Mouse (Mus musculus): ENCODE data around the gene Clstn1. TPM values are rescaled to one million over a fixed set of nuclear protein-coding genes. Genes with fewer than 3 reads are reported as not detected.
A peak's percentile ranks its signal among the peaks of the same experiment; 100 is the strongest.

The Clstn1 gene
- polyA plus RNA-seq, 1 experiment from 2014 or later = 34.3 TPM

DNA sequence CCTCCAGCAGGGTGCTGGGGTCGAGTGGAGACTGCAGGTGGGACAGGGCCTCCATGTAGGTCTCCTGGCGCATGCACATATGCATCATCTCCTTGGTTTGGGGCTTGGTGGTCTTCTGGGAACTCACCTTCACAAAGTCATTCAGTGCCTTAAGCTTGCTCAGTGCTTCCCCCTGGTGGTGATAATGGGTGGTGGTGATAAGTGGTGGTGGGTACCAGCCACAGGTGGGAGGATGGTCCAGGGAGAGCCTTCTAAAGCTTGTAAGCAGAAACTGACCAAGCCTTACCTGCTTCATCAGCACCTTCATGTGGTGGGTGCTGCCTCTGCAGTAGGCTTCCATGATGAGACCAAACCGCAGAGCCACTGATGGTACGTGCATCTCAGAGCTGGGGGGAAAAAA, 68.0 kb downstream of the Clstn1 start:
- peak; percentile 88 for TF ChIP-seq CTCF (IDR thresholded peaks at IDR 0.05; ENCODE audit: low read depth)
- H3K4me2 ChIP-seq (replicated peaks; ENCODE audit: low read depth) = no peak overlapping the region
- H3K9ac ChIP-seq (ENCODE audit: low read depth, low read length) = no peak overlapping the region
- WGBS = 89% methylated on average over 4 of the region's 4 CpGs
- no peaks in the 10 kb centered on the region for H3K4me1 ChIP-seq (replicated peaks; ENCODE audit: control insufficient read depth, insufficient read depth, low read length)
- no peaks in the 10 kb centered on the region for H3K9me3 ChIP-seq (ENCODE audit: control insufficient read depth)
- no peak overlapping the region for H3K4me3 ChIP-seq (ENCODE audit: low read depth, low read length)
- no peak for ATAC-seq
- H3K27me3 ChIP-seq (replicated peaks; ENCODE audit: control insufficient read depth, insufficient read depth, low read length) = no peaks in the 10 kb centered on the region
- H3K36me3 ChIP-seq (ENCODE audit: control insufficient read depth, insufficient read depth) = peaks cover 17% of the 10 kb centered on the region; the same call in 1 of the 2 replicates
- no peak overlapping the region for H3K27ac ChIP-seq (ENCODE audit: low read depth, low read length)

DNA sequence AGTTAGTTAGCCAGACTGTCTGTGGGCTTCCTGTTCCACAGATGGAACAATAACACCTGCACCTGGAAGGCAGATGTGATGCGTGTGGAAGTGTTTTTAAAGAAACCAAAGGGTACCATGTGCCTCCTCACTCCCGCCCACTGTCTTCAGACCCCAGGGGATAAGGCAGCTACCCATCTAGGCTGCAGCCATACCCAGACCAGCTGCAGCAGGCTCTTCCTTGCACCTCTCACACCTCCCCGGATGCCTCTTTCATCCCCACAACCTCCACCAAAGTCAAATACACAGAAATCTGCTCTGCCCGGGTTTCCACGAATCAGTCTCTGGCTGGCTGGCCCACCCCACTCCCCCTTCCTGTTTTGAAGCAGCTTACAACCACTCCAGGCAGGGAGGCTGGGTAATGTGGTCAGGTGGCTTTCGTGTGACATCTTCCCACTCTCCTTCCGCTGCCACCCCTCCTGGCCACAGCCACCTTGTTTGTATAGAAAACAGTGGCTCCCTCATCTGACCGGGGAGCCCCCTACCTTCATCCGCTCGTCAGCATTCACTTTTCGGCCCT, 71.7 kb downstream of the Clstn1 start:
- no peak overlapping the region for H3K4me3 ChIP-seq (ENCODE audit: low read depth, low read length)
- peaks cover 10% of the 10 kb centered on the region; the same call in 1 of the 2 replicates for H3K36me3 ChIP-seq (ENCODE audit: control insufficient read depth, insufficient read depth)
- H3K27ac ChIP-seq (ENCODE audit: low read depth, low read length) = no peak overlapping the region
- no peak overlapping the region for H3K9ac ChIP-seq (ENCODE audit: low read depth, low read length)
- no peaks in the 10 kb centered on the region for H3K4me1 ChIP-seq (replicated peaks; ENCODE audit: control insufficient read depth, insufficient read depth, low read length)
- TF ChIP-seq CTCF (IDR thresholded peaks at IDR 0.05; ENCODE audit: low read depth) = no peak
- 70% methylated on average over 11 of the region's 11 CpGs for WGBS
- H3K9me3 ChIP-seq (ENCODE audit: control insufficient read depth) = no peaks in the 10 kb centered on the region
- H3K27me3 ChIP-seq (replicated peaks; ENCODE audit: control insufficient read depth, insufficient read depth, low read length) = no peaks in the 10 kb centered on the region
- ATAC-seq = no peak
- no peak overlapping the region for H3K4me2 ChIP-seq (replicated peaks; ENCODE audit: low read depth)

DNA sequence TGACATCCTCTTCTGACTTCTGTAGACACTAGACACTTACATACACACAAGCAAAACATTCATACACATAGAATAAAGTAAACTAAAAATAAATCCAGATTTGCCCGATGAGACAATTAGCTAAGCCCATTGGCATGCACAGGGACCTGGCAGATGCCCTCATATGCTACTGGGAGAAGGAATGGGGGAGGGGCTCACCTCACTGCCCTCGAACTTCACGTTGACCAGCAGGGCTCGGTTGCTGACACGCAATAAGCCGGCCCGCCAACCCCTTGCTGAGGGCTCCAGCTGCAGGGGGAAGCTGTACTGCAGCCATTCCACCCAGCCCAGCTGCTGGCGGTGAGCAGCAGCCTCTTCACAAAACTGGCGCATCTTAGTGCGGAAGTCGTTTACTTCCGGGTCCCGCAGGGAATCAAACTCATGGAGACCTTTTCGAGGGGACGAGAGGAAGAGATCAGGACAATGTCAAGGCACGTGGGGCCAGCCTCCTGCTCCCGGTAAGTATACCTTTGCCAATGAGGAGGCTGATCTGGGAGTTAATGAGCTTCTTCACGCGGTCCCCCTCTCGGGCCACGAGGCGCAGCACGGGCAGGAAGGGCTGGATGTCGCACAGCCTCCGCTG, 73.3 kb downstream of the Clstn1 start:
- H3K4me2 ChIP-seq (replicated peaks; ENCODE audit: low read depth) = no peak overlapping the region; the same call in 1 of the 2 replicates
- H3K4me3 ChIP-seq (ENCODE audit: low read depth, low read length) = no peak overlapping the region
- no peaks in the 10 kb centered on the region; the same call in 1 of the 2 replicates for H3K36me3 ChIP-seq (ENCODE audit: control insufficient read depth, insufficient read depth)
- H3K4me1 ChIP-seq (replicated peaks; ENCODE audit: control insufficient read depth, insufficient read depth, low read length) = no peaks in the 10 kb centered on the region
- 66% methylated on average over 25 of the region's 25 CpGs for WGBS
- ATAC-seq = no peak
- no peak for TF ChIP-seq CTCF (IDR thresholded peaks at IDR 0.05; ENCODE audit: low read depth)
- no peaks in the 10 kb centered on the region for H3K9me3 ChIP-seq (ENCODE audit: control insufficient read depth)
- H3K27me3 ChIP-seq (replicated peaks; ENCODE audit: control insufficient read depth, insufficient read depth, low read length) = no peaks in the 10 kb centered on the region
- no peak overlapping the region for H3K27ac ChIP-seq (ENCODE audit: low read depth, low read length)
- H3K9ac ChIP-seq (ENCODE audit: low read depth, low read length) = no peak overlapping the region

DNA sequence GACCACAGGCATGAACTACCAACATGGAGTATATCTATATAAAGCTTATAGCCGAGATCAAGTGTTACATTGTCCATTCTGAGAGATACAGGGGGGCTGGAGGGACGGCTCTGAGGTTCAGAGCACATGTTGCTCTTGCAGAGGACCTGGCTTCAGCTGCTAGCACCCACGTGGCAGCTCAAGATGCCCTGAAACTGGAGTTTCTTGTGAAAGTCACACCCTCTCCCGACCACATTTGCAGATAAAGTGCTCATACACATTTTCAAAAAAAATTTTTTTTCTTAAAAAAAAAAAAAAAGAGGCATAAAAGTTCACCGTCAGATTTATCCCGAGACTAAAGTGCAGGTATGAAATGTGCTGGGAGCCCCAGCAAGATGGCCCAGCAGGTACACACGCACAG, 74.3 kb downstream of the Clstn1 start:
- Histone ChIP-seq H3K4me1 (replicated peaks; ENCODE audit: control insufficient read depth, insufficient read depth, low read length) (no peaks in the 10 kb centered on the region), H3K9ac (ENCODE audit: low read depth, low read length) (no peak overlapping the region), H3K27ac (ENCODE audit: low read depth, low read length) (no peak overlapping the region), H3K27me3 (replicated peaks; ENCODE audit: control insufficient read depth, insufficient read depth, low read length) (no peaks in the 10 kb centered on the region), H3K4me3 (ENCODE audit: low read depth, low read length) (no peak overlapping the region), H3K4me2 (replicated peaks; ENCODE audit: low read depth) (no peak overlapping the region), H3K36me3 (ENCODE audit: control insufficient read depth, insufficient read depth) (no peaks in the 10 kb centered on the region; the same call in 1 of the 2 replicates), H3K9me3 (ENCODE audit: control insufficient read depth) (no peaks in the 10 kb centered on the region)
- TF ChIP-seq CTCF (IDR thresholded peaks at IDR 0.05; ENCODE audit: low read depth) = no peak
- WGBS = 86% methylated on average over 7 of the region's 7 CpGs
- ATAC-seq = no peak

DNA sequence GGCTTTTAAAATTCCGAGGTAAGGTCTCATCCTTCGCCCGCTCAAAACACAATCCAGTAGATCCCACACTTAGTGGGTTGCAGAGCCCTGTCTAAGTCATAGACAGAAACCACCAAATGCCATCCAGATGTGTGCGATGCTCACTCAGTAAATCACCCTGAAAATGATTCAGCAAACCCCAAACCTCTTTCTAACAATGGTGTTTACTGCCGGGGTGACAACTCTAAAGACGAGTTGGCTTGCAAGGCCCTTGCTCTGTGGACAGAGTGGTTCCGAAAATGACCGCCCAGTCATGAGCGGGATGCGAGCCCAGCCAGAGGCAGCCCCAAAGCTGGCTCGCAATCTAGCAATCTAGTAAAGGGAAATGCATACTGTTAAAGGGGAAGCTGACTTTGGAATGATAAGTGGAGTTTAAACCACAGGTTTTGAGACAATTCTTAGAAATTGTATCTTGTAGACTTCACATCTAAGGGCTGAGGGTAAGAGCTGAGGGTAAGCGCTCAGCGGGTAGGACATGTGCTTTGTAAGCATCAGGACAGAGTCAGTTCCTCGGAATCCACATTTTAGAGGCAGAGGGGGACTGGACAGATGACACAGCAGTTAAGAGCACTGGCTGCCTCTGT, 75.8 kb downstream of the Clstn1 start:
- H3K4me1 ChIP-seq (replicated peaks; ENCODE audit: control insufficient read depth, insufficient read depth, low read length) = no peaks in the 10 kb centered on the region
- no peak for ATAC-seq
- no peaks in the 10 kb centered on the region; the same call in 1 of the 2 replicates for H3K36me3 ChIP-seq (ENCODE audit: control insufficient read depth, insufficient read depth)
- no peak overlapping the region for H3K4me3 ChIP-seq (ENCODE audit: low read depth, low read length)
- no peaks in the 10 kb centered on the region for H3K9me3 ChIP-seq (ENCODE audit: control insufficient read depth)
- no peak overlapping the region for H3K9ac ChIP-seq (ENCODE audit: low read depth, low read length)
- no peak overlapping the region for H3K27ac ChIP-seq (ENCODE audit: low read depth, low read length)
- no peaks in the 10 kb centered on the region for H3K27me3 ChIP-seq (replicated peaks; ENCODE audit: control insufficient read depth, insufficient read depth, low read length)
- 86% methylated on average over 14 of the region's 14 CpGs for WGBS
- TF ChIP-seq CTCF (IDR thresholded peaks at IDR 0.05; ENCODE audit: low read depth) = no peak
- no peak overlapping the region for H3K4me2 ChIP-seq (replicated peaks; ENCODE audit: low read depth)

DNA sequence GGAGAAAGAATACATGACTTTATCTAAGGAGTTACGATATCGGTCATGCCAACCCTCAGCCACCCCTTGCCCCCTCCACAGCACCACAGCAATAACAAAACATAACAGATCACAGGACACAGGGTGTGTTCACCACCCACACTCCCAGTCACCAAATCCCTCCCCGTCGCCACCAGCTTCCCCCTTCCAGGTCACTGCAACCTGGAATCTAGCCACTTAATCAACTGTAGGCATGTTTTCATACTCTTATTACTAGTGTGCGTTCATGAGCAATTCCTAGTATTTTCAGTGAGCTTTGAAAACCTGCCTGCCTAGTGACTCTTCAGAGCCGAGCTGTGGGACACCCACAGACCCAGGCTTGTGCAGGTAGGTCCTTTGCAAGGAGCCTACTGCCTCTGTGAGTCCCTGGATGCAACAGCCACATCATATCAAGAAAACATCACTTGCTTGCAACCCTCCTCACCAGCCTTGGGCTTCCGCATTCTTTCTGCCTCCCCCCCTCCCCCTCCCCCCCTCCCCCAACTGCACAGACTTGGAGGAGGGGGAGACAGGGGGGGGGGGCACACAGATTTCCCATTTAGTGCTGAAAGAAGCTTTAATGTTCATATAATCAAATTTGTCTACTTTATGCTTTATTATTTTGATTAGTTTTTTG, 77.7 kb downstream of the Clstn1 start:
- no peak overlapping the region for H3K27ac ChIP-seq (ENCODE audit: low read depth, low read length)
- no peak for TF ChIP-seq CTCF (IDR thresholded peaks at IDR 0.05; ENCODE audit: low read depth)
- ATAC-seq = no peak

More for the DNA sequence above, 77.7 kb downstream of the Clstn1 start:
- Histone ChIP-seq H3K9ac (ENCODE audit: low read depth, low read length) (no peak overlapping the region), H3K9me3 (ENCODE audit: control insufficient read depth) (no peaks in the 10 kb centered on the region), H3K4me1 (replicated peaks; ENCODE audit: control insufficient read depth, insufficient read depth, low read length) (no peaks in the 10 kb centered on the region), H3K27me3 (replicated peaks; ENCODE audit: control insufficient read depth, insufficient read depth, low read length) (no peaks in the 10 kb centered on the region), H3K36me3 (ENCODE audit: control insufficient read depth, insufficient read depth) (no peaks in the 10 kb centered on the region), H3K4me2 (replicated peaks; ENCODE audit: low read depth) (no peak overlapping the region), H3K4me3 (ENCODE audit: low read depth, low read length) (no peak overlapping the region)
- 68% methylated on average over 7 of the region's 7 CpGs for WGBS
